Mouse (Mus musculus) bone marrow macrophage, adult 2 months (primary cell): ENCODE data around the gene Prdm10.

Experiments
- CTCF ChIP-seq: IDR thresholded peaks from 2 replicates; pipeline ENCODE4 v1.5.1; 2012; ENCODE audit warnings: low read depth, mild to moderate bottlenecking, low read length, moderate library complexity
- POLR2A ChIP-seq: IDR thresholded peaks from 2 replicates; pipeline ENCODE4 v1.6.1; 2012; ENCODE audit warnings: mild to moderate bottlenecking, low read depth, low read length, borderline replicate concordance

- TF ChIP-seq CTCF = no peak
- no peak for TF ChIP-seq POLR2A
These were observed 1.3 kb downstream of the Prdm10 start for GRCm38 (mm10) chr9:31281663-31282015.
